Mouse (Mus musculus) urinary bladder, adult 2 months (tissue): ENCODE data around the gene Zfp281. TPM values are rescaled to one million over a fixed set of nuclear protein-coding genes. Genes with fewer than 3 reads are reported as not detected.

Experiments
- DNase-seq: peaks from one replicate; pipeline ENCODE4 v3.0.0; 2022; ENCODE audit warnings: low spot score
- polyA plus RNA-seq: library from polyadenylated mRNA; depleted of rRNA; stranded (reverse); fragments of >200 nt; gene quantifications from 2 replicates; pipeline ENCODE4 v1.2.3, GENCODE M21; 2012; rRNA removed

Gene Zfp281
- 8.5 and 11.4 TPM in 2 replicates for polyA plus RNA-seq

GRCm38 (mm10) chr1:136624146-136625018, at the start of gene Zfp281:
Gene Zfp281, plus strand, starts transcription at chr1:136624901.
- peak; percentile 92 for DNase-seq

- DNase-seq = no peak
Measured at GRCm38 (mm10) chr1:136577890-136578663, 46.6 kb upstream of the Zfp281 start.

DNA sequence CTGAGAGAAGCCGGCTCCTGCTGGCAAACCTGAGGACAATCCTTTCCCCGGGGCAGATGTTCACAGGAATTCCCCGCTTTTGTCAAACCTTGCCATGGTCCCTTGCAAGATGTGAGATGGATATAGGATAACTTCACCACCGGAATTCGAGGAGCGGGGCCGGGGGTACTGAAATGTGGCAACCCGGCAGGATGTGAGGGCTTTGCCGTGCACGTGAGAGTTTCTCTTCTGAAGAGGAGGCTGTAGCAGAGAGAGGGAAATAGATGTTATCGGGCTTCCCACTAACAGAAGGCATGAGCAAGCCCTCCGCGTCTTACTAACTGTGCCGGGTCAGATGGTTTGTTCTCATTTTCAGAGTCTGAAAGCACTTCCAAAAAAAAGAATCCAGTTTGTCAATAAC, 45.3 kb upstream of the Zfp281 start:
- DNase-seq = no peak

GRCm38 (mm10) chr1:136580266-136580665, 44.4 kb upstream of the Zfp281 start:
- DNase-seq = no peak

- no peak for DNase-seq
Measured at GRCm38 (mm10) chr1:136581841-136582240, 42.9 kb upstream of the Zfp281 start.

DNA sequence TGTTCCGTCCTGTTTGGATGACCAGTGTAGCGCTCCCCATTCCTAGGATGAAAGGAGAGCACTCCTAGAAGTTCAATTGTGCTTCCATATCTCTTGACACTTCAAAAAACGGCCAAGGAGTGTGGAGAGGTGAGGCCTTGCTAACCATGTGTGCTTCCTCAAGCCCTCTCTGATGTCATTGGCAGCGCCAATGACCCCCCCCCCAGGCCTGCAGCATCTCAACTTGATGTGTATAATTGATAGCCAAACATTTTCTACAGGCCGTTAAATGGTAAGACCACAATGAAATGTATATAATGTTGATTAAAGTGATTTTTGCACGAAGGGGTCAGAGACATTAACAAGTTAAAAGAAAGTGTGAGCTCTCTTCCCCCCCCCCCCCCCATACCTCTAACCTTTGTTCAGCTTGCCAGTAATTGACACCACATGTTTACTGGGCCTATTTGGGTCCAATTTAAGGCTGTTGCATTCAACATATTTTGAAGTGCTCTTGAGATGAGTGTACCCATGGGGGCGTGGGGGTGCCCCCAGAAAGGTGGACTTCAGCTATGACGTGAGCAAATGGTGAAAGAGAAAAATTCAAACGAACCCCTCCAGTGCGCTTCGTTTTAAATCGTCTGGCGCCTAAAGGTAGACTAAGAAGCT, 36.8 kb upstream of the Zfp281 start:
- DNase-seq = no peak

DNA sequence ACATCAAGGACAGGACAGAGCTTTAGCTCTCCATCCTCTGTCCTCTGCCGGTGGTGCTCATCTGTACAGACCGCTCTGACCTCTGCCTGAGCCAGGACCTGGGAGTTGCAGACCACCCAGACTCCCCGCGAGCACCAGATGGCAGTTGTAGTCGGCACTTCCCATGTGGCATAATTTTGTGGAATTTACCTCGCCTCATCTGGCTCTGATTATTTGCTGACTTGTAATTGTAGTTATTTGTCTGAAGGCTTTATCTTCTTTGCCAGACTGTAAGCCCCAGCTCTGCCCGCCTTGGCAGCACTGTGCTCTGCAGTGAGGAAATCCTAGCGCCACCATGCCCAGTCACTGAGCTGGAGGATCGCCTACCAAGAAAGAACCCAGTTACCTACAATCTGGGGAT, 35.8 kb upstream of the Zfp281 start:
- DNase-seq = no peak

DNA sequence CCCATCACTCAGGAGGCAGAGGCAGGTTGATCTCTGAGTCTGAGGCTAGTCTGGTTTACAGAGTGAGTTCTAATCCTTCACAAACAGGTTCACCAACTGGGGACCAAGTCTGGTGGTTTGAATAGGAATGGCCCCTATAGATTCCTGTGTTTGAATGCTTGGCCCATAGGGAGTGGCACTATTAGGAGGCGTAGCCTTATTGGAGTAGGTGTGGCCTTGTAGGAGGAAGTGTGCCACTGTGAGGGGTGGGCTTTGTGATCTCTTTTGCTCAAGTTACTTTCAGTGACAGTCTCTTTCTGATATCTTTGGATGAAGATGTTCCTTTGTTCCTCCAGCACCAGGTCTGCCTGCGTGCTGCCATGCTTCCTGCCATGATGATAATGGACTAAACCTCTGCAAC, 32.0 kb upstream of the Zfp281 start:
- DNase-seq = no peak

GRCm38 (mm10) chr1:136594235-136594850, 30.4 kb upstream of the Zfp281 start:
- DNase-seq = no peak

DNA sequence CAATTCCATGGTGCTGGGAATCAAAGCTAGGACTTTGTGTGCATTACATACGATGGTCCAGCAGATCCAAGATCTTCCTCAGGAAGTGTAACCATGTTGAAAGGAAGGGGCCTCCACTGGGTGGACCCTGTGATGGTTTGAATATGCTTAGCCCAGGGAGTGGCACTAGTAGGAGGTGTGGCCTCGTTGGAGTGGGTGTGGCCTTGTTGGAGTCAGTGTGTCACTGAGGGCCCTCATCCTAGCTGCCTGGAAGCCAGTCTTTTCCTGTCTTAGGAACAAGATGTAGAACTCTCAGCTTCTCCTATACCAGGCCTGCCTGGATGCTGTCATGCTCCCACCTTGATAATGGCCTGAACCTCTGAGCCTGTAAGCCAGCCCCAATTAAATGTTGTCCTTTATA, 27.9 kb upstream of the Zfp281 start:
- no peak for DNase-seq

DNA sequence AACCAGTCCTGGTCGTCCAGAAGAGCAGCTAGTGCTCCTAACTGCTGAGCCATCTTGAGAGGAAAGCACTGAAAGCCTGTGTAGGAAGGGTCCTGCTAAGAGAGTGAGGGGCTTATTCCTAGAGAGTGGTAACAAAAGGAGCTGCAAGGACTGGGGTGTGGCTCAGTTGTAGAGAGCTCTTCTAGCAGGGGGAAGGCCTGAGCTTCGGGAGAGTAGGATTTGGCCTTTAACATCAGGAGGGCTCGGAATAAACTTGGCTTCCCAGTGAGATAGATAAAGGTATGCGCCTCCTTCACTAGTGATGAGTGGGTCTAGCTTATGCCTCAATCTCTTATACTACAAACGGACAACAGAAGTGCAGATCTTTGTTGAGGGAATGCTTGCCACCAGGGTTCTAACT, 26.4 kb upstream of the Zfp281 start:
- DNase-seq = no peak

DNA sequence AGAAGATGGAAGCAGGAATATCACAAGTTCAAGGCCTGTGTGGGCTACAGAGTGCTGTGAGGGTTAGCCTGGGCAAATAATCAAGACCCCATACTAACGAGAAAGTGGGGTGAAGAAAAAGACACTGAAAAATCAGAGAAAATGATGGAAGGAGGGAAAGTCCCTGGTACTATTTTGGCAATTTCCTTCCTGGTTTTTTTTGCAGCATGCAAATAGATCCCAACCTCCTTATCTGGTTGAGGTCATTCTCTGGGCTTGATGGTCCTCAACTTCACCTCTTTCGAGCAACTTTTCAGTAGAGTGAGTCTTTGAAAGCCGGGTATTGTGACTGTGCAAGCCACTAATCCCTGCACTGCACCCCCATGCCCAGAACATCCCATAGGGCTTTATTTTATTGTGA, 24.6 kb upstream of the Zfp281 start:
- no peak for DNase-seq

DNA sequence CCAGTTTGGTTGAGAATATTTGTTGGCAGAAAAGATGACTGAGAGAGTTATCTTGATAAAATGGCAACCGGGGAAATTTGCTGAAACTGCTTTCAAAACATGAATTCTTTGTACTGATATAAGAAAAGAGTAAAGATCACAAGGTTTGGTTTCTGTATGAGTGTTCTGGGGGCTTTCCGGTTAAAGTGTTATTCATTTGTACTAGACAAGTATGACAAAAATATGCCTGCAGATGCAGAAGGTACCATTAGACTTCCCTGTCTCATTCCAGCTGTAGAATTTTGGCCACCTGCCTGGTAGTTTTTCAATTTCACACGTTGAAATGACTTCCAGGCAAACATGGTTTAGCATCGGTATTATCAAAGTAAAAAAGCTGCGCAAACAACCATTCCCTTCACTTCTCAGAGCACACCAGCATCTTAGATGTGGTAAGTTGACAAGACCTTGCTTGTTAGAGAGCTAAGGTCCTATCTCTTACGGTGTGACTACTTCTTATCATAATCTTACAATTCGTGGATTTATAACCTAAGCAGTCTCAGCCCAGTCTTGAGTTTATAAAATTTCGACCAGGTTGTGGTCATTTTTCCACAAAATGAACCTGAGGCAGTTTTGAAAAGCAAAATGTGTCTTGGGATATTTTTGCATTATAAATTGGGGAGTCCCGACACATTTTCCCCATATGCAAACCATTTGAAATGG, 23.9 kb upstream of the Zfp281 start:
- DNase-seq = no peak

DNA sequence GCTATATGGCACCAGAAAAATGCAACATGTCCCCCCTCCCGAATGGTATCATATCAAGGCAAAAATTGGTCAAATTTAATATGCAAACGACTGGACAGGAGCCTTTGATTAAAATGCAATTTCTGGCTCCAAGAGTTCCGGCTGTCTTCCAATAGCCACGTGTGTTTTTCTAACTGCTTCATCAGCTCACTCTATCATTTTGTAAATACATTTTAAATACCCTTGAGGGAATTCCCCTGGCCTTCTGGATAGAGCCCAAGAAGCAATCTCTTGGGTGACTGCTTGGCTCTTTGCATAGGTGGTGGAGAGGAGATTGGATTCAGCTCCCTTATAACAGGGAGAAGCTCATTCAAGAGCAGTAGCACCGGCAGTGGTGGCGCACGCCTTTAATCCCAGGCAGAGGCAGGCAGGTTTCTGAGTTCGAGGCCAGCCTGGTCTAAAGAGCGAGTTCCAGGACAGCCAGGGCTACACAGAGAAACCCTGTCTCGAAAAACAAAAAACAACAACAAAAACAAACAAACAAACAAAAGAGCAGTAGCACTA, 23.3 kb upstream of the Zfp281 start:
- DNase-seq = no peak

GRCm38 (mm10) chr1:136602303-136602702, 22.4 kb upstream of the Zfp281 start:
- no peak for DNase-seq

GRCm38 (mm10) chr1:136604190-136604589, 20.5 kb upstream of the Zfp281 start:
- DNase-seq = no peak

GRCm38 (mm10) chr1:136605790-136606189, 18.9 kb upstream of the Zfp281 start:
- no peak for DNase-seq

DNA sequence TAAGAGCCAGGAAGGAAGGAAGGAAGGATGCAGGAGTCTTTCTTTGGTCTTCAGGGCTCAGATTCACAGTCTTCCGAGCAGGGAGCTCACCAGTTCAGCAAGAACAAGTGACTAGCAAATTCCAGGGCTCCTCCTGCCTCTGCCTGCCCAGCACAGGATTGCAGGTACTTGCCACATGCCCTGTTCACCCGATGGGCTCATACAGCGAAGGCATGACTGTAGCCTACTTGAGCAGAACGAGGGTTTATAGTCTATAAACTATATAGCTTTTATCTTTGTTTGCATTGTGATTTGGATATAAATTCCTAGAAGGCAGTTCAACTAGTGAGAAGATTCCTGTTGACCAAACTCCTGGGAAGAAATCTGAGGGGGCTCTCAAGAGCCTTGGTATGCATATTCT, 18.4 kb upstream of the Zfp281 start:
- DNase-seq = no peak

DNA sequence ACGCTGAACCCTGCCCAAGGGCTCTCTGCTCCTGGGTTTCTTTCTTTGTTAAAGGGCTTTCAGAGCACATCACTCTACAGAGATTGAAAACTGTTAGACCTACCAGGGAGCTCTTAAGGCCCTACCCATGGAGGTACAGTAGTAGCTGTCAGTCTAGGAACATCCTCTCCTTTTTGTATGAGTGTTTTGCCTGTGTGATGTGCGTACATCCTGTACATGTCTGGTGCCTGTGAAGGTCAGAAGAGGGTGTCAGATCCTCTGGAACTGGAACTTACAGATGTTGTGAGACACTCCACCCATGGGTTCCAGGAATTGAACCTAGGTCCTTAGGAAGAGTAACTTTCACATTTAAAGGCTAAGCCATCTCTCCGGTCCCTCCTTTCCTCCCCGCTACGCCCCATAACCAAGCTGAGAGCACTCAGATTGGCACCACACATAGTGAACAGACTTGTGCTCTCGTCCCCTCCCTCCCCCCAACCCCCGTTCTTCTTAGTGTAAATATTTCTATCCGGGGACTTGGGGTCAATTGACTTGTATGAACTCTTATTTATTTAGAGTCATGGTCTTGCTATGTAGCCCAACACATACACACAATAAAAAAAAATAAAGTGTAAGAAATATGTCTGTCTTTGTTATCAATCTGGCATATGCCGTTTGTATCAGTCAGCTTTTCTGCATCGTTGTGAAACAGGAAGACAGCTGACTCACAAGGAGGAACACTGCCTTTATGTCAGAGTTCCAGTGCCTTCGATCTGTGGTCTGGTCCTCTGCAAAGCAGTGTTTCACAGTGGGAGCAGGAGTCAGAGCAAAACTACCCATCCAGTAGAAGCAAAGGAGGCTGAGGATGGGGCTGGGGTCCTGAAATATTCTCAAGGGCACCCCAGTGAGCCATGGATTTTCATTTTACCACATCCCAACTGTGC, 16.1 kb upstream of the Zfp281 start:
- no peak for DNase-seq

- DNase-seq = no peak
Measured at GRCm38 (mm10) chr1:136611803-136612202, 12.9 kb upstream of the Zfp281 start.
